In genomic region chrX:142469048-142469634, GRCm38 (mm10) we compare ENCODE assay signal across 9 mouse cellular contexts.
DNase-seq lines count a peak whose midpoint lies in the region; ATAC-seq and TF ChIP-seq lines count a peak whose summit lies in the region.
"Had no signal": no experiment of that assay in that cellular context is flagged by ENCODE, and none has a peak within 500 bp of the region (broad histone marks: within the 10 kb centered on the region; RNA-seq: fewer than 3 reads in every experiment).

No protein-coding gene starts in this region.

- no peaks in the 10 kb centered on the region for H3K36me3 ChIP-seq in intestine, embryonic 15.5 days
- no peaks in the 10 kb centered on the region for H3K36me3 ChIP-seq in intestine, postnatal 0 days (ENCODE audit: control insufficient read depth, insufficient read depth)
- H3K36me3 ChIP-seq in kidney, embryonic 16.5 days (ENCODE audit: insufficient read depth, low read length), result no peaks in the 10 kb centered on the region
- no peaks in the 10 kb centered on the region for H3K36me3 ChIP-seq in forebrain, embryonic 16.5 days (ENCODE audit: control insufficient read depth, insufficient read depth)

- no peak overlapping the region for H3K9ac ChIP-seq in intestine, embryonic 15.5 days
- H3K9ac ChIP-seq in intestine, postnatal 0 days (ENCODE audit: low read depth, low read length), result no peak overlapping the region
- no peak overlapping the region for H3K9ac ChIP-seq in kidney, embryonic 16.5 days (replicated peaks; ENCODE audit: low read length)
- no peak overlapping the region for H3K9ac ChIP-seq in forebrain, embryonic 16.5 days (replicated peaks; ENCODE audit: low read depth, low read length)

- H3K4me1 ChIP-seq in intestine, embryonic 15.5 days (replicated peaks), result no peaks in the 10 kb centered on the region
- no peaks in the 10 kb centered on the region for H3K4me1 ChIP-seq in intestine, postnatal 0 days (replicated peaks; ENCODE audit: control insufficient read depth, insufficient read depth, low read length)
- H3K4me1 ChIP-seq in kidney, embryonic 16.5 days (ENCODE audit: insufficient read depth, low read length), result 0 out of 2 replicates have a peak, but pooled peaks cover 5% of the 10 kb centered on the region
- H3K4me1 ChIP-seq in forebrain, embryonic 16.5 days (replicated peaks; ENCODE audit: control insufficient read depth, insufficient read depth, low read length), result no peaks in the 10 kb centered on the region

- H3K27me3 ChIP-seq in intestine, embryonic 15.5 days (replicated peaks), result no peaks in the 10 kb centered on the region
- no peaks in the 10 kb centered on the region for H3K27me3 ChIP-seq in intestine, postnatal 0 days (replicated peaks; ENCODE audit: control insufficient read depth, insufficient read depth, low read length)
- peaks cover 10% of the 10 kb centered on the region; the same call in 1 of the 2 replicates for H3K27me3 ChIP-seq in kidney, embryonic 16.5 days (ENCODE audit: insufficient read depth, low read length)
- H3K27me3 ChIP-seq in forebrain, embryonic 16.5 days (replicated peaks; ENCODE audit: control insufficient read depth, insufficient read depth, low read length), result no peaks in the 10 kb centered on the region

- no peak overlapping the region for H3K4me2 ChIP-seq in intestine, embryonic 15.5 days (replicated peaks)
- H3K4me2 ChIP-seq in intestine, postnatal 0 days (replicated peaks; ENCODE audit: low read depth), result no peak overlapping the region
- 0 out of 2 replicates have a peak overlapping the region, but pooled peaks have one; percentile 0 for H3K4me2 ChIP-seq in kidney, embryonic 16.5 days (replicated peaks; ENCODE audit: low read depth, low read length)
- H3K4me2 ChIP-seq in forebrain, embryonic 16.5 days (ENCODE audit: low read length), result no peak overlapping the region

- no peak overlapping the region for H3K4me3 ChIP-seq in intestine, embryonic 15.5 days (replicated peaks)
- no peak overlapping the region for H3K4me3 ChIP-seq in intestine, postnatal 0 days (ENCODE audit: low read depth, low read length)
- no peak overlapping the region for H3K4me3 ChIP-seq in kidney, embryonic 16.5 days (ENCODE audit: low read length)
- H3K4me3 ChIP-seq in forebrain, embryonic 16.5 days (replicated peaks; ENCODE audit: low read length), result no peak overlapping the region

- no peak overlapping the region for H3K27ac ChIP-seq in intestine, embryonic 15.5 days
- H3K27ac ChIP-seq in intestine, postnatal 0 days (ENCODE audit: low read depth, low read length), result no peak overlapping the region
- H3K27ac ChIP-seq in kidney, embryonic 16.5 days (ENCODE audit: low read length), result peak overlapping the region; percentile 77; the same call in 1 of the 2 replicates
- H3K27ac ChIP-seq in forebrain, embryonic 16.5 days (ENCODE audit: low read length), result no peak overlapping the region

- intact Hi-C loops in gastrocnemius, postnatal 14 days (cut with DNase I; ENCODE audit: low total_unique reads), result no loop called here

- peak; percentile 3 for DNase-seq in urinary bladder, postnatal 14 days (ENCODE audit: low spot score)
- DNase-seq in urinary bladder, postnatal 36 days (ENCODE audit: low spot score in 2 of 2), result no peak
- no peak for DNase-seq in spleen, postnatal 36 days (ENCODE audit: low spot score in 2 of 2)
- no peak for DNase-seq in gastrocnemius, postnatal 14 days
- DNase-seq: right cerebral cortex, postnatal 14 days had no signal

- ATAC-seq in intestine, embryonic 15.5 days, result peak; percentile 31; the same call in 1 of the 2 replicates
- no peak for ATAC-seq in intestine, postnatal 0 days
- ATAC-seq in kidney, embryonic 16.5 days (ENCODE audit: low FRiP score, low TSS enrichment), result peak; percentile 67; the same call in 1 of the 2 replicates
- no peak for ATAC-seq in forebrain, embryonic 16.5 days

- 21% methylated on average over 7 of the region's 7 CpGs for WGBS in intestine, embryonic 15.5 days
- WGBS in intestine, postnatal 0 days, result 32% methylated on average over 7 of the region's 7 CpGs
- WGBS in kidney, embryonic 16.5 days, result 23% methylated on average over 7 of the region's 7 CpGs
- 17% methylated on average over 7 of the region's 7 CpGs for WGBS in forebrain, embryonic 16.5 days

- H3K9me3 ChIP-seq in intestine, embryonic 15.5 days, result no peaks in the 10 kb centered on the region
- H3K9me3 ChIP-seq in intestine, postnatal 0 days (ENCODE audit: control insufficient read depth), result no peaks in the 10 kb centered on the region
- no peaks in the 10 kb centered on the region for H3K9me3 ChIP-seq in kidney, embryonic 16.5 days (ENCODE audit: low read length)
- H3K9me3 ChIP-seq in forebrain, embryonic 16.5 days (ENCODE audit: control insufficient read depth, low read length), result no peaks in the 10 kb centered on the region

- no peak for TF ChIP-seq CTCF in intestine, postnatal 0 days (IDR thresholded peaks at IDR 0.05; ENCODE audit: low read depth)

Comparison
In these comparisons a context has a peak if more than half of its experiments do, and no peak if none do; other contexts are left out.
1. ATAC-seq: peak in intestine, embryonic 15.5 days (single experiment) and kidney, embryonic 16.5 days (single experiment); none in intestine, postnatal 0 days (single experiment) and forebrain, embryonic 16.5 days (single experiment).